Mouse (Mus musculus): ENCODE measurements around the gene Vmn1r197.

- TF ChIP-seq POLR2A (IDR thresholded peaks at IDR 0.05; ENCODE audit: low read depth, low read length) (no peak), CTCF (IDR thresholded peaks at IDR 0.05; ENCODE audit: extremely low read depth, insufficient read depth, insufficient read length, insufficient replicate concordance) (no peak)
These were observed 8.9 kb downstream of the Vmn1r197 start for GRCm38 (mm10) chr13:22333269-22333668.
